Mouse (Mus musculus) heart, embryonic 14.5 days (tissue): ENCODE data around the gene Tbl1xr1. TPM values are rescaled to one million over a fixed set of nuclear protein-coding genes. Genes with fewer than 3 reads are reported as not detected.

Experiments used
- ATAC-seq: fragments of 200-750 bp; cut with Nextera tagmentation; 2 replicates; pipeline ENCODE4 v1.8.0; 2017; ENCODE audit warnings: low read depth, moderate TSS enrichment; ENCODE audit not compliant: insufficient number of reproducible peaks, insufficient read depth, low FRiP score
- H3K27ac ChIP-seq, 2 experiments: fragments of 200-500 bp in 1 of 2; fragments of 300-500 bp in 1 of 2; sonication (generic) in 1 of 2; replicated peaks in 1 of 2; 2 replicates each; pipeline ENCODE4 v1.5.1; 2012 to 2014; ENCODE audit warnings: low read depth in 2 of 2, low read length in 2 of 2, control low read depth in 1 of 2, mild to moderate bottlenecking in 1 of 2, mixed read lengths in 1 of 2; ENCODE audit not compliant: control insufficient read depth in 1 of 2, insufficient read depth in 1 of 2
- H3K27me3 ChIP-seq: fragments of 300-500 bp; sonication (generic); 2 replicates; pipeline ENCODE4 v1.6.1; 2014; ENCODE audit warnings: mild to moderate bottlenecking, low read length, control low read depth; ENCODE audit not compliant: control insufficient read depth, insufficient read depth
- H3K36me3 ChIP-seq: fragments of 300-500 bp; sonication (generic); 2 replicates; pipeline ENCODE4 v1.6.1; 2014; ENCODE audit warnings: mild to moderate bottlenecking, control low read depth, low read length, mixed read lengths; ENCODE audit not compliant: control insufficient read depth, insufficient read depth
- H3K4me1 ChIP-seq, 2 experiments: fragments of 200-500 bp in 1 of 2; fragments of 300-500 bp in 1 of 2; sonication (generic) in 1 of 2; 2 replicates each; pipeline ENCODE4 v1.6.1; 2012 to 2014; ENCODE audit warnings: low read length in 2 of 2, control low read depth in 1 of 2, mixed read lengths in 1 of 2; ENCODE audit not compliant: control insufficient read depth in 2 of 2, insufficient read depth in 2 of 2
- H3K4me2 ChIP-seq: fragments of 300-500 bp; sonication (generic); 2 replicates; pipeline ENCODE4 v1.6.1; 2014; ENCODE audit warnings: mild to moderate bottlenecking, low read length
- H3K4me3 ChIP-seq, 2 experiments: fragments of 200-500 bp in 1 of 2; fragments of 300-500 bp in 1 of 2; sonication (generic) in 1 of 2; 2 replicates each; pipeline ENCODE4 v1.5.1; 2012 to 2014; ENCODE audit warnings: low read length in 2 of 2, mild to moderate bottlenecking in 2 of 2, control low read depth in 1 of 2, low read depth in 1 of 2, moderate library complexity in 1 of 2; ENCODE audit not compliant: control insufficient read depth in 1 of 2, insufficient read depth in 1 of 2
- H3K9ac ChIP-seq: fragments of 300-500 bp; sonication (generic); 2 replicates; pipeline ENCODE4 v1.6.1; 2014; ENCODE audit warnings: mild to moderate bottlenecking, low read length
- H3K9me3 ChIP-seq: fragments of 300-500 bp; sonication (generic); 2 replicates; pipeline ENCODE4 v1.6.1; 2016; ENCODE audit warnings: low read length, control low read depth; ENCODE audit not compliant: control insufficient read depth
- WGBS: fragments of 180-500 bp; shearing (Covaris S2); extraction: QIAGEN DNeasy Blood & Tissue Kit; methylation state at CpG from one replicate; pipeline ENCODE4 v1.1.7; 2014; 5-methylcytosine and 5-hydroxymethylcytosine counted together
- polyA plus RNA-seq: library from polyadenylated mRNA; unstranded; fragments of >200 nt; fragmentation: Nextera tagmentation; extraction: Ambion mirVana; gene quantifications from 2 replicates; pipeline ENCODE4 v1.2.1, GENCODE M21; 2014

Tbl1xr1 gene
- polyA plus RNA-seq, 1 experiment from 2014 or later, result 24.5 TPM

GRCm38 (mm10) chr3:22192931-22193330 lies 116.5 kb downstream of the Tbl1xr1 start:
- Histone ChIP-seq H3K27me3 (no peaks in the 10 kb centered on the region), H3K9me3 (no peaks in the 10 kb centered on the region), H3K4me2 (no peak overlapping the region), H3K27ac (no peak overlapping the region), H3K36me3 (peaks cover 69% of the 10 kb centered on the region), H3K9ac (no peak overlapping the region), H3K4me3 (no peak overlapping the region), H3K4me1 (no peaks in the 10 kb centered on the region)
- 89% methylated on average over 5 of the region's 5 CpGs for WGBS
- ATAC-seq, result no peak

GRCm38 (mm10) chr3:22194185-22194856 lies 117.9 kb downstream of the Tbl1xr1 start:
- no peaks in the 10 kb centered on the region for H3K4me1 ChIP-seq
- no peak overlapping the region for H3K9ac ChIP-seq
- no peaks in the 10 kb centered on the region for H3K27me3 ChIP-seq
- H3K27ac ChIP-seq, result no peak overlapping the region
- no peak overlapping the region for H3K4me2 ChIP-seq
- peaks cover 80% of the 10 kb centered on the region for H3K36me3 ChIP-seq
- WGBS, result 84% methylated on average over 7 of the region's 7 CpGs
- ATAC-seq, result no peak
- H3K4me3 ChIP-seq, result no peak overlapping the region
- no peaks in the 10 kb centered on the region for H3K9me3 ChIP-seq

GRCm38 (mm10) chr3:22198802-22199201 lies 122.3 kb downstream of the Tbl1xr1 start:
- H3K4me3 ChIP-seq, result no peak overlapping the region
- H3K36me3 ChIP-seq, result peaks cover 76% of the 10 kb centered on the region
- ATAC-seq, result no peak
- no peaks in the 10 kb centered on the region for H3K4me1 ChIP-seq
- no peaks in the 10 kb centered on the region for H3K27me3 ChIP-seq
- no peak overlapping the region for H3K27ac ChIP-seq
- no peak overlapping the region for H3K9ac ChIP-seq
- WGBS, result 69% methylated on average over 1 of the region's 1 CpGs
- no peaks in the 10 kb centered on the region for H3K9me3 ChIP-seq
- no peak overlapping the region for H3K4me2 ChIP-seq

- H3K9me3 ChIP-seq, result no peaks in the 10 kb centered on the region
- no peaks in the 10 kb centered on the region for H3K4me1 ChIP-seq
- no peak overlapping the region for H3K4me3 ChIP-seq
- 98% methylated on average over 3 of the region's 3 CpGs for WGBS
- H3K4me2 ChIP-seq, result no peak overlapping the region
- no peak overlapping the region for H3K27ac ChIP-seq
- H3K27me3 ChIP-seq, result no peaks in the 10 kb centered on the region
- no peak for ATAC-seq
- H3K36me3 ChIP-seq, result peaks cover 65% of the 10 kb centered on the region
- H3K9ac ChIP-seq, result no peak overlapping the region
These were observed 127.7 kb downstream of the Tbl1xr1 start for GRCm38 (mm10) chr3:22204186-22204585.

- no peak overlapping the region for H3K4me3 ChIP-seq
- H3K4me1 ChIP-seq, result no peaks in the 10 kb centered on the region
- no peaks in the 10 kb centered on the region for H3K27me3 ChIP-seq
- 69% methylated on average over 2 of the region's 2 CpGs for WGBS
- no peak overlapping the region for H3K4me2 ChIP-seq
- no peak overlapping the region for H3K9ac ChIP-seq
- ATAC-seq, result no peak
- H3K36me3 ChIP-seq, result no peaks in the 10 kb centered on the region
- 0 out of 2 replicates have a peak, but pooled peaks cover 5% of the 10 kb centered on the region for H3K9me3 ChIP-seq
- H3K27ac ChIP-seq, result no peak overlapping the region
These were observed 145.1 kb downstream of the Tbl1xr1 start for GRCm38 (mm10) chr3:22221557-22221956.

GRCm38 (mm10) chr3:22222351-22222750 lies 145.9 kb downstream of the Tbl1xr1 start:
- Histone ChIP-seq H3K9me3 (0 out of 2 replicates have a peak, but pooled peaks cover 5% of the 10 kb centered on the region), H3K27me3 (no peaks in the 10 kb centered on the region), H3K4me2 (no peak overlapping the region), H3K36me3 (no peaks in the 10 kb centered on the region), H3K4me3 (no peak overlapping the region), H3K4me1 (no peaks in the 10 kb centered on the region), H3K27ac (no peak overlapping the region), H3K9ac (no peak overlapping the region)
- no peak for ATAC-seq
- 36% methylated on average over 12 of the region's 12 CpGs for WGBS

GRCm38 (mm10) chr3:22223023-22223422 lies 146.6 kb downstream of the Tbl1xr1 start:
- Histone ChIP-seq H3K9me3 (0 out of 2 replicates have a peak, but pooled peaks cover 5% of the 10 kb centered on the region), H3K27me3 (no peaks in the 10 kb centered on the region), H3K9ac (no peak overlapping the region), H3K36me3 (no peaks in the 10 kb centered on the region), H3K4me1 (no peaks in the 10 kb centered on the region), H3K4me3 (no peak overlapping the region), H3K4me2 (no peak overlapping the region), H3K27ac (no peak overlapping the region)
- no peak for ATAC-seq
- 86% methylated on average over 5 of the region's 5 CpGs for WGBS

- Histone ChIP-seq H3K4me3 (no peak overlapping the region), H3K27me3 (no peaks in the 10 kb centered on the region), H3K4me1 (no peaks in the 10 kb centered on the region; a peak in 1 of 4 replicates), H3K9ac (no peak overlapping the region), H3K36me3 (no peaks in the 10 kb centered on the region), H3K4me2 (no peak overlapping the region), H3K9me3 (no peaks in the 10 kb centered on the region), H3K27ac (no peak overlapping the region)
- WGBS, result 61% methylated on average over 3 of the region's 3 CpGs
- ATAC-seq, result no peak
These were observed 151.6 kb downstream of the Tbl1xr1 start for GRCm38 (mm10) chr3:22228052-22228451.
